Mouse (Mus musculus): ENCODE data around the gene H2al2a. TPM values are rescaled to one million over a fixed set of nuclear protein-coding genes. Genes with fewer than 3 reads are reported as not detected.

Gene H2al2a
- polyA plus RNA-seq, 1 experiment: not detected

- Histone ChIP-seq H3K36me3 (ENCODE audit: control insufficient read depth, insufficient read depth, low read length, poor library complexity, severe bottlenecking) (no peaks in the 10 kb centered on the region), H3K4me1 (ENCODE audit: control insufficient read depth, insufficient read depth, low read length) (no peaks in the 10 kb centered on the region), H3K4me3 (ENCODE audit: low read depth, low read length) (peak overlapping the region; percentile 45), H3K27me3 (ENCODE audit: control insufficient read depth, insufficient read depth, low read length, poor library complexity, severe bottlenecking) (peaks cover 23% of the 10 kb centered on the region), H3K9ac (ENCODE audit: low read depth, poor library complexity, severe bottlenecking) (peak overlapping the region; percentile 39), H3K9me3 (replicated peaks; ENCODE audit: control insufficient read depth, insufficient read depth, low read length, poor library complexity, severe bottlenecking) (no peaks in the 10 kb centered on the region), H3K27ac (ENCODE audit: insufficient read depth, low read length) (no peak overlapping the region)
- TF ChIP-seq POLR2A (IDR thresholded peaks at IDR 0.05; ENCODE audit: insufficient read depth, low read length) (no peak), EP300 (IDR thresholded peaks at IDR 0.05; ENCODE audit: insufficient read depth, low read depth, low read length) (no peak), CTCF (IDR thresholded peaks at IDR 0.05; ENCODE audit: low read depth, low read length) (no peak)
These were observed 43.8 kb upstream of the H2al2a start for GRCm38 (mm10) chr2:18040347-18041160.

GRCm38 (mm10) chr2:18039566-18040290 lies 43.0 kb upstream of the H2al2a start:
- H3K9ac ChIP-seq (ENCODE audit: low read depth, poor library complexity, severe bottlenecking): peak overlapping the region; percentile 57
- TF ChIP-seq EP300 (IDR thresholded peaks at IDR 0.05; ENCODE audit: insufficient read depth, low read depth, low read length): no peak
- no peak for TF ChIP-seq POLR2A (IDR thresholded peaks at IDR 0.05; ENCODE audit: insufficient read depth, low read length)
- TF ChIP-seq CTCF (IDR thresholded peaks at IDR 0.05; ENCODE audit: low read depth, low read length): no peak
- no peaks in the 10 kb centered on the region for H3K9me3 ChIP-seq (replicated peaks; ENCODE audit: control insufficient read depth, insufficient read depth, low read length, poor library complexity, severe bottlenecking)
- no peaks in the 10 kb centered on the region for H3K36me3 ChIP-seq (ENCODE audit: control insufficient read depth, insufficient read depth, low read length, poor library complexity, severe bottlenecking)
- H3K27me3 ChIP-seq (ENCODE audit: control insufficient read depth, insufficient read depth, low read length, poor library complexity, severe bottlenecking): peaks cover 22% of the 10 kb centered on the region
- H3K27ac ChIP-seq (ENCODE audit: insufficient read depth, low read length): no peak overlapping the region
- H3K4me3 ChIP-seq (ENCODE audit: low read depth, low read length): peak overlapping the region; percentile 17; the same call in 1 of the 2 replicates
- H3K4me1 ChIP-seq (ENCODE audit: control insufficient read depth, insufficient read depth, low read length): no peaks in the 10 kb centered on the region

GRCm38 (mm10) chr2:18038895-18039371 lies 42.2 kb upstream of the H2al2a start:
- no peaks in the 10 kb centered on the region for H3K9me3 ChIP-seq (replicated peaks; ENCODE audit: control insufficient read depth, insufficient read depth, low read length, poor library complexity, severe bottlenecking)
- H3K4me1 ChIP-seq (ENCODE audit: control insufficient read depth, insufficient read depth, low read length): no peaks in the 10 kb centered on the region
- peaks cover 22% of the 10 kb centered on the region for H3K27me3 ChIP-seq (ENCODE audit: control insufficient read depth, insufficient read depth, low read length, poor library complexity, severe bottlenecking)
- H3K36me3 ChIP-seq (ENCODE audit: control insufficient read depth, insufficient read depth, low read length, poor library complexity, severe bottlenecking): no peaks in the 10 kb centered on the region
- TF ChIP-seq POLR2A (IDR thresholded peaks at IDR 0.05; ENCODE audit: insufficient read depth, low read length): no peak
- no peak for TF ChIP-seq EP300 (IDR thresholded peaks at IDR 0.05; ENCODE audit: insufficient read depth, low read depth, low read length)
- TF ChIP-seq CTCF (IDR thresholded peaks at IDR 0.05; ENCODE audit: low read depth, low read length): no peak
- peak overlapping the region; percentile 57 for H3K9ac ChIP-seq (ENCODE audit: low read depth, poor library complexity, severe bottlenecking)
- H3K27ac ChIP-seq (ENCODE audit: insufficient read depth, low read length): no peak overlapping the region
- no peak overlapping the region for H3K4me3 ChIP-seq (ENCODE audit: low read depth, low read length)

- no peaks in the 10 kb centered on the region for H3K36me3 ChIP-seq (ENCODE audit: control insufficient read depth, insufficient read depth, low read length, poor library complexity, severe bottlenecking)
- H3K27me3 ChIP-seq (ENCODE audit: control insufficient read depth, insufficient read depth, low read length, poor library complexity, severe bottlenecking): peaks cover 22% of the 10 kb centered on the region
- TF ChIP-seq POLR2A (IDR thresholded peaks at IDR 0.05; ENCODE audit: insufficient read depth, low read length): no peak
- no peak for TF ChIP-seq CTCF (IDR thresholded peaks at IDR 0.05; ENCODE audit: low read depth, low read length)
- no peak for TF ChIP-seq EP300 (IDR thresholded peaks at IDR 0.05; ENCODE audit: insufficient read depth, low read depth, low read length)
- H3K27ac ChIP-seq (ENCODE audit: insufficient read depth, low read length): no peak overlapping the region
- no peaks in the 10 kb centered on the region for H3K9me3 ChIP-seq (replicated peaks; ENCODE audit: control insufficient read depth, insufficient read depth, low read length, poor library complexity, severe bottlenecking)
- H3K4me3 ChIP-seq (ENCODE audit: low read depth, low read length): no peak overlapping the region
- H3K9ac ChIP-seq (ENCODE audit: low read depth, poor library complexity, severe bottlenecking): no peak overlapping the region
- H3K4me1 ChIP-seq (ENCODE audit: control insufficient read depth, insufficient read depth, low read length): no peaks in the 10 kb centered on the region
These were observed 41.5 kb upstream of the H2al2a start for GRCm38 (mm10) chr2:18038141-18038752.

- Histone ChIP-seq H3K27me3 (ENCODE audit: control insufficient read depth, insufficient read depth, low read length, poor library complexity, severe bottlenecking) (peaks cover 19% of the 10 kb centered on the region), H3K4me3 (ENCODE audit: low read depth, low read length) (no peak within 1 kb of the TSS), H3K9ac (ENCODE audit: low read depth, poor library complexity, severe bottlenecking) (no peak within 1 kb of the TSS), H3K9me3 (replicated peaks; ENCODE audit: control insufficient read depth, insufficient read depth, low read length, poor library complexity, severe bottlenecking) (no peaks in the 10 kb centered on the region), H3K27ac (ENCODE audit: insufficient read depth, low read length) (no peak within 1 kb of the TSS), H3K4me1 (ENCODE audit: control insufficient read depth, insufficient read depth, low read length) (no peaks in the 10 kb centered on the region), H3K36me3 (ENCODE audit: control insufficient read depth, insufficient read depth, low read length, poor library complexity, severe bottlenecking) (no peaks in the 10 kb centered on the region)
- TF ChIP-seq CTCF (IDR thresholded peaks at IDR 0.05; ENCODE audit: low read depth, low read length): no peak
- no peak for TF ChIP-seq EP300 (IDR thresholded peaks at IDR 0.05; ENCODE audit: insufficient read depth, low read depth, low read length)
These were observed 40.7 kb upstream of the H2al2a start, which contains the start of gene A930004D18Rik for GRCm38 (mm10) chr2:18037491-18037890. Gene A930004D18Rik, minus strand, starts transcription at chr2:18037737.

Data from ES-Bruce4 (cell line).